ENCODE assay signal across 17 mouse cellular contexts in the genomic region with DNA sequence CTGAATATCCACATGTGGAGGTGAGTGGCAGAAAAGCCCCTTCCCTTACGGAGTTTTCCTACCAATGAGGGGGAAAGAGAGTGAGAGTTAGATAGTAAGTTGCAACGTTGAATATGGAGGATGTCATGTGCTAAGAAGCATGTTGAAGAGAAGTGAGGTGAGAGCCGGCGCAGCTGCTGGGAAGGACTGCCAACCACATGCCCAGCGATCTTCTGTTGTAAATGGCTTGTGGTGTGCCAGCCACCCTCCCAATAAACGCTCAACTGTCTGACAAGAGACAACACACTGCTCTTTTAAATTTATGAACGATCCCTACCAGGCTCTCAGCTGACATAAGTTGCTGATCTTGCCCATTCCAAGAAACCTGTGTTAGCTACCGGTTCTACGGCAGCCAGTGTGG.
"Had no signal": no experiment of that assay in that cellular context is flagged by ENCODE, and none has a peak within 500 bp of the region (broad histone marks: within the 10 kb centered on the region; RNA-seq: fewer than 3 reads in every experiment).

No protein-coding gene starts in this region.

- H3K27me3 ChIP-seq: stomach, embryonic 15.5 days had no signal

- H3K4me2 ChIP-seq: kidney, embryonic 15.5 days; liver, embryonic 13.5 days; midbrain, embryonic 11.5 days; neural tube, embryonic 12.5 days; neural tube, embryonic 15.5 days; stomach, embryonic 15.5 days had no signal

- H3K9ac ChIP-seq: kidney, embryonic 15.5 days; liver, embryonic 13.5 days; neural tube, embryonic 12.5 days; neural tube, embryonic 15.5 days; stomach, embryonic 15.5 days had no signal

- H3K4me1 ChIP-seq: liver, embryonic 13.5 days; neural tube, embryonic 12.5 days; stomach, embryonic 15.5 days had no signal

- H3K27ac ChIP-seq: kidney, embryonic 15.5 days; liver, embryonic 13.5 days; neural tube, embryonic 12.5 days; neural tube, embryonic 15.5 days; stomach, embryonic 15.5 days had no signal

- H3K36me3 ChIP-seq: kidney, embryonic 15.5 days; liver, embryonic 13.5 days; neural tube, embryonic 12.5 days; neural tube, embryonic 15.5 days; stomach, embryonic 15.5 days had no signal

- H3K4me3 ChIP-seq: kidney, embryonic 15.5 days; liver, embryonic 13.5 days; neural tube, embryonic 12.5 days; neural tube, embryonic 15.5 days; stomach, embryonic 15.5 days had no signal

- H3K9me3 ChIP-seq: kidney, embryonic 15.5 days; liver, embryonic 13.5 days; neural tube, embryonic 12.5 days; neural tube, embryonic 15.5 days; stomach, embryonic 15.5 days had no signal

- DNase-seq: kidney, adult 8-10 months; kidney, postnatal 10 days; kidney, postnatal 36 days; layer of hippocampus, adult 9-11 months; liver, embryonic 13.5 days; lung, adult 2 months; lung, postnatal 14 days; lung, postnatal 4 days; midbrain, embryonic 14.5 days; spleen, adult 18-20 months; thymus, adult 18-20 months; thymus, postnatal 36 days had no signal
